Mouse (Mus musculus): ENCODE results near the gene Sumo3.

Sumo3 gene

DNA sequence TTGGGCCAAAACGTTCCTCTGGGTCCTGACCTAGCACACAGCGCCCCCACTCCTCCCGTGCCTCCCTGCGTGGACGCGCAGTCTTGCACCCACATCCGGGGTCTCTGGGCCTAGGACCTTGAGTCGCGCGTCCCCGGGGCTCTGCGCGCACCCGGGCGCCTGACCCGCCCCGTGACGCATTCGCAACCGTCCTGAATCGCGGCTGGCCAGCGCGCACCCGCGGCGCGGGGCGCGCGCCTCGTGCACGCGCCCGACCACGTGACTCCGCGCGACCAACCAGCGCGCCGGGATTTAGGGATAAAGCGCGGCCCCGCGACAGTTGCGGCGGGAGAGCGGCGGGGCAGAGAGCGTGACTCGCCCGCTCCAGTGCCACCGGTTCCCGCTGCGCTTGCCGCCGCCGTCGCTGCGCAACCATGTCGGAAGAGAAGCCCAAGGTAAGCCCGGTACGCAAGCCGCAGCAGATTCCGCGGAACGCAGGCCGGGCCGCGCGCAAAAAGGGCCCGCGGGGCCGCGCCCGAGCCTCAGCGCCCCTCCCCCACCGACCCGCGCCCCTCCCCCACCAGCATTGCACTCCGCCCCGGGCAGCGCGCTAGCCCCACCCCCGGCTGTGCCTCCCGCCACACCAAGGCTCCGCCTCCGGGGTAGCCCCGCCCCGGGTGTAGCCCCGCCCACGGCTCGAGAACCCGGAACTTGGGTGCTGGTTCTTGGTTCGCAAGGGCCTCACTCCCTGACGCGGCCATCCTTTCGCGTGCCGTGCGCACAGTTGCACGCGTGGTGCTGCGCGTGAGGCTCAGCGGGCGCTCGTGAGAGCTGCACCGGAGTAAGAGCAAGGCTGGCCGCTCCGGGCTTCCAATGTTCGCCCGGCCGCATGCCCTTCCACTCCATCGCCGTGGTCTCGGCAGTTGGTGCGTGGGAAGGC, at the start of gene Sumo3, which contains the start of gene Gm49325:
Gene Sumo3, plus strand, starts transcription at position 190 of the 919 bp plus-strand sequence.
Gene Gm49325, plus strand, starts transcription at position 290 of the 919 bp plus-strand sequence.
- DNase-seq (ENCODE audit: low spot score) = peak; percentile 91

GRCm38 (mm10) chr10:77556631-77557030, 49.3 kb upstream of the Sumo3 start:
- DNase-seq (ENCODE audit: low spot score) = no peak

GRCm38 (mm10) chr10:77557641-77558040, 48.3 kb upstream of the Sumo3 start:
- DNase-seq (ENCODE audit: low spot score) = peak; percentile 31

DNA sequence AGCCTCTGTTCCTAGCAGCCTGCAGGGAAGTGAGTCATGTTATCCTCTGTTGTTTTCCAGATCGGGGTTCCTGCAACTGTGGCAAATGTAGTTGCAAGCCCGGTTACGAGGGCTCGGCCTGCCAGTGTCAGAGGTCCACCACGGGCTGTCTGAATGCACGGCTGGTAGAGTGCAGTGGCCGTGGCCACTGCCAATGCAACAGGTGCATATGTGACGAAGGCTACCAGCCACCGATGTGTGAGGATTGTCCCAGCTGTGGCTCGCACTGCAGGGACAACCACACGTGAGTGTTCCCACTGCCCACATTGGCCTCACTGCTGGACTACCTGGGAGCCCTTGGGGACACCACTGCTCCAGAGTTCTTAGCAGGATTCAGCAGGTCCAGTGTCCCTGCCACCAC, 45.8 kb upstream of the Sumo3 start:
- DNase-seq (ENCODE audit: low spot score) = no peak

DNA sequence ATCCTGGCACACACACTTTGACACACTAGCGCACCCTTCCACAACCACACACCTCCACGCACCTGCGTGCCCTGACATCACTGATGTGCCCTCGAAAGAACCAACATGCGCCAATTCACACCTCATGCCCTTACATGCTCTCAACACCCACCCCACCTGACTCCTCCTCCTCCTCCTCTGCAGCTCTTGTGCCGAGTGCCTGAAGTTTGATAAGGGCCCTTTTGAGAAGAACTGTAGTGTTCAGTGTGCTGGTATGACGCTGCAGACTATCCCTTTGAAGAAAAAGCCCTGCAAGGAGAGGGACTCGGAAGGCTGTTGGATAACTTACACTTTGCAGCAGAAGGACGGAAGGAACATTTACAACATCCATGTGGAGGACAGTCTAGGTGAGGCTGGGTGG, 45.1 kb upstream of the Sumo3 start:
- no peak for DNase-seq (ENCODE audit: low spot score)

GRCm38 (mm10) chr10:77561508-77561907, 44.4 kb upstream of the Sumo3 start:
- DNase-seq (ENCODE audit: low spot score) = no peak

GRCm38 (mm10) chr10:77565005-77565404, 40.9 kb upstream of the Sumo3 start:
- no peak for DNase-seq (ENCODE audit: low spot score)

- peak; percentile 69 for DNase-seq (ENCODE audit: low spot score)
These were observed 39.2 kb upstream of the Sumo3 start for GRCm38 (mm10) chr10:77566651-77567050.

DNA sequence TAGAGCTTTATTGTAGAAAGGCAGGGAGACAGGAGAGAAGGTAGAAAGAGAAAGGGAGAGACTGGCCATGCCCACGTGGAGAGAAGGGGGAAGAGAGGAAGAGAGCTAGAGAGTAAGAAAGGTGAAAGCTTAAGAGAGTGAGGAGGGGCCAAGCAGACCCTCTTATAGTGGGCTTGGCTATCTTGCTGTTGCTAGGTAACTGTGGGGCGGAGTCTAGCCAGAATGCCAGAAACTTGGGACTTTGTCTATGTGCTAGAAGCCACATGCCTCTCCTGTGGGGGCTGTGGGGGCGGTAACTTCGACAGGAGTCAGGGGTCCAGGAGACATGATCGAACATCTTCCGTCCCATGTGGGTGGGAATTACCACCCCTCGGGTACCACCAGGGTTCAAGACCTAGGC, 36.4 kb upstream of the Sumo3 start:
- no peak for DNase-seq (ENCODE audit: low spot score)

DNA sequence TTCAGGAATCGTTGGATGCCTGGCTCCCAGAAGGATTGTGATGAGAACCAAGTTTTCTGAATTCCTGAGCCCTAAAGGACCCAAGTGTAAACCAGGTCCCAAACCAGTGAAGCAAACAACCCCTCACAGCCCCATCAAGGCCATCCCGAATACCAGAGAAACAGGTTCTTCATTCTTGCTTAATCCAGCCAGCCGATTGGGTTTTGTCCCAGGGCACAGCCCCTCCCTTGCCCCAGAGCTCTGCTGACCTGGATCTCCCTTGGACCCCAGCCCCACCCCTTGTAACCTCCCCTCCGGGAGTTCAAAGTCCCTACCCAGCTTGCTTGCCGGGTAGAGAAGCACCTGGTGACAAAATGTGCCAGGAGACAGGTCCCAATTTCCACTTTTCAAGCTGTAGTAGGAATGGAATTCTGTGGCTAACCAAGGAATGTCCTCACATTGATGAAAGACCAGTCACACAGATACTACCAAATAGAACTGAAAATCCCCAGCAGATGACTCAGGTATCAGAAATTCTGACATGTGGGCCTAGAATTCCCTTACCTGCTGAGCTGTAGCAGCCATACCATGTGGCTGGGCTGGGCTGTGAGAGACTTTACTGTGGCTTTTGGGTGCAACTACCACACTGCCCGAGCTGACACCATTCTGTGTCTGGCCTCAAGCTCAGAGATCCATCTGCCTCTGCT, 35.8 kb upstream of the Sumo3 start:
- no peak for DNase-seq (ENCODE audit: low spot score)

GRCm38 (mm10) chr10:77572225-77572624, 33.7 kb upstream of the Sumo3 start:
- DNase-seq (ENCODE audit: low spot score) = no peak

DNA sequence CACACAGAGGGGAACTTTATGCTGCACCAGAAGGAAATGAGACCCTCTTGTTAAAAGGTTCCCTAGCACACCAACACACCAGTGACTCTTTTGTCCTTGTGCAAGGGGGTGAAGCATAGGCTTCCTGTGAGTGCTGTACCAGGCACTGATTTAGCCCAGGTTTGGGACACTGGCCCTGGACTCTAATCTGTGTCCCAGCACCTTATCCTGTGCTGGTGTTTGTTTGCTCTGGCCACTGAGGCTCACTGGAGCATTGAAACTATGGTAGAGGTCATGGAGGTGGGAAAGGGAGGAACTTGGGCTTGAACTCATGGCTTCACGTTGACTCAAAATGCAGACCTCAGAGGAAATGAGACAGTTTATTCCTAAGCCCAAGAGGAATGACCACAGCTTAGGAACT, 32.7 kb upstream of the Sumo3 start:
- DNase-seq (ENCODE audit: low spot score) = no peak

GRCm38 (mm10) chr10:77580027-77580920, 25.6 kb upstream of the Sumo3 start:
- peak; percentile 76 for DNase-seq (ENCODE audit: low spot score)

DNA sequence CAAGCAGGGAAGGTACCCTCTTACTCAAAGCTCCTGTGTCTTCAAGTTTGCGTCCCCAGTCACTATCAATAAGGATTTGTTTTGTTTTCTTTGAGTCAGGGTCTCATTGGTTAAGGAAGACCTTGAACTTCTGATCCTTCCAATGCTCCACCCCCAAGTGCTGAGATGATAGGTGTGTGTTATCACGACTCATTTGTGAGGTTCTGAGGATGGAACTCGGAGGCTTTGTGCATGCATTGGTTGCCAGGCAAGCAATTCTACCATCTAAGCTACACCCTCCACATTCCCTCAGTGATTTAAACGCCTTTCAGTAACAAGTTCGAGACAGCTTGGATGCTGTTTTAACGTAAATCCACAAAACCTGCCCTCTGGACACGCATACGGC, 24.9 kb upstream of the Sumo3 start:
- DNase-seq (ENCODE audit: low spot score) = no peak

GRCm38 (mm10) chr10:77581408-77582284, 24.3 kb upstream of the Sumo3 start, which contains the start of gene Pttg1ip:
TSS of gene Pttg1ip (plus strand) at chr10:77581720.
- peak; percentile 99 for DNase-seq (ENCODE audit: low spot score)

- no peak for DNase-seq (ENCODE audit: low spot score)
These were observed 23.6 kb upstream of the Sumo3 start for GRCm38 (mm10) chr10:77582285-77582618.

GRCm38 (mm10) chr10:77583795-77584422, 22.0 kb upstream of the Sumo3 start:
- DNase-seq (ENCODE audit: low spot score) = peak; percentile 27

- no peak for DNase-seq (ENCODE audit: low spot score)
These were observed 19.3 kb upstream of the Sumo3 start for GRCm38 (mm10) chr10:77586637-77587036.

DNA sequence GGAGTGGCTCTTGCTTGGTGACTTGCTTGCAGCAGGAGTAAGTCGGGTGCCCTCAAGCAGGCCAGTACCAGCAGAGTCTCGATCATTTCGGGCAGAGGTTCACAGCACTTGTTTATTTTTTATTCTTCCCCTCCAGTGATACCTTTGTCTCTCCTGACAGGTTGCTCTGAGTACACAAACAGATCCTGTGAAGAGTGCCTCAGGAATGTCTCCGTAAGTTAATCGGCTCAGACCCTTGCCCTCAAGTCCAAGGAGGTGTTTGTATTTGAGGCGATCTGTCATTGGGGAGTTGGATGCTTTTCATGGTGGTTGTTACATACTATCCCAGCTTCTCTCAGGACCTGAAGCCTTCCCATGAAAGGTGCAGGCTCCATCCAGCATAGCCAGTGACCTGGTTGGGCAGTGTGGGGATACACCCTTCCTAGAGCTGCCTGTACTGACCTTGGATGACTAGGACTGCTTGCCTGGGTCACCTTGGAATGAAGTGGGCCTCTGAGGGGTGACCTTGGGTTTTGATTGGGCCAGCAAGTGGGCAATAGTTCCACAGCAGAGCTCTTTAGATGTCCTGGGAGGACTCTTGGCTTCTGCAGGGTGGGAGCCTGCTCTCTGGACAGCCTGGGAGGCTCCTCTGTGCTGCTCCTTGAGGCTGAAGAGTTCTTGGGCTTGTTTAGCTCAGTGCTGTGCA, 18.7 kb upstream of the Sumo3 start:
- no peak for DNase-seq (ENCODE audit: low spot score)

GRCm38 (mm10) chr10:77588036-77588435, 17.9 kb upstream of the Sumo3 start:
- no peak for DNase-seq (ENCODE audit: low spot score)

All from adipocyte (in vitro differentiated cells).